In the genomic region with DNA sequence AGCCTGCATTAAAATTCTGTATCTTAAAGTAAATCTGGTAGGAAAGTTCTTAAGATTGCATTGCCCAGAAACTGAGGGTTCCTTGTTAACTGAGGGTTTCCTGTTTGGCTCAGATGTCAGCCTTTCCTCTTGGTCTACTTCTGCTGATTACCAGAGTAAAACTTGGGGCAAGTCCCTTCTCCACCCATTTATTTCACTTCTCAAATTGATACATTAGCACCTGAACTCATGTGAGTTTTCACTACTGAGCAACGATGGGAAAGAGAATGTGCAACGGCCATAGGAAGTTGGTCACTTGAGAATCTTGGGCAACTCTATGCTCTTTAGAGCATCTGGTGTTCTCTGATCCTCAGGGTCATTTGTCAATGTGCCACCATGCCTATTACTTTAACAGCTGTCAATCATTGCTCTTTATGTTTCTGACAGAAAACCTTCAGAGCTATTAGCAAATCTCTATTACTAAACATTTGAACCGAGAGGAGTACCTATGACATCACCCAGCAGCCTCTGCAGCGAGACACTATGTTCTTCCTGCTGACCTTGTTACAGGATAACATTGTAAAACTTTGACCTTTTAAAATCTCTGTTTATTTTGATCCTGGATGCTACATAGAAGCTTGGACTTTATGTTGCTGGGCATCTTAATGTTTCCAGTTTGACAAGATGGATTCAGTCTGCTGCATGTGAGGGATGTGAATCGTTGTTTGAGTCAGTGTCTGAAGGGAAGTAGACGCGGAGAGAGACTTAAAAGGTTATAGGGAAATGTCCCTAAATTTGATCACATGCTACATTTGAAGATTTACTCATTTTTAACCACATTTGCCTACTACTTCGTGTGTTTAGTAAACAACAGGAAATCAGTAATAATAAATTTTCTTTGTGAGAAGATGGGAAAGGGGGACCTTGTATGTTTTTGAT, we compare ENCODE assay signal across 19 mouse cellular contexts. TPM values are rescaled to one million over a fixed set of nuclear protein-coding genes. Genes with fewer than 3 reads are reported as not detected.
DNase-seq lines count a peak whose midpoint lies in the region; ATAC-seq and TF ChIP-seq lines count a peak whose summit lies in the region.
"Had no signal": no experiment of that assay in that cellular context is flagged by ENCODE, and none has a peak within 500 bp of the region (broad histone marks: within the 10 kb centered on the region; RNA-seq: fewer than 3 reads in every experiment).

No protein-coding gene starts in this region.

- ATAC-seq in lung, postnatal 0 days: no peak; the same call in 1 of the 2 replicates
- ATAC-seq in granulocyte monocyte progenitor cell, adult 5-6 weeks (replicated peaks; ENCODE audit: poor library complexity, severe bottlenecking): peak; percentile 86
- ATAC-seq: inflammation-experienced regulatory T-cells, adult 6 months had no signal

- H3K36me3 ChIP-seq in lung, postnatal 0 days (ENCODE audit: insufficient read depth, low read length): no peaks in the 10 kb centered on the region
- no peaks in the 10 kb centered on the region for H3K36me3 ChIP-seq in small intestine, adult 2 months (ENCODE audit: control insufficient read depth, insufficient read depth, low read length)
- H3K36me3 ChIP-seq: hindbrain, embryonic 12.5 days; limb, embryonic 13.5 days; midbrain, embryonic 10.5 days had no signal

- H3K4me2 ChIP-seq in lung, postnatal 0 days (replicated peaks; ENCODE audit: low read depth, low read length): no peak overlapping the region
- H3K4me2 ChIP-seq: hindbrain, embryonic 12.5 days; limb, embryonic 13.5 days had no signal

- TF ChIP-seq EP300 in lung, postnatal 0 days (IDR thresholded peaks at IDR 0.05): peak; percentile 64

- no peaks in the 10 kb centered on the region for H3K9me3 ChIP-seq in lung, postnatal 0 days (ENCODE audit: low read length)
- H3K9me3 ChIP-seq: hindbrain, embryonic 12.5 days; limb, embryonic 13.5 days; midbrain, embryonic 10.5 days had no signal

- 65% methylated on average over 8 of the region's 8 CpGs for WGBS in lung, postnatal 0 days
- WGBS in lung, adult 2 months: 61% methylated on average over 8 of the region's 8 CpGs
- WGBS in small intestine, adult 2 months: 63% methylated on average over 8 of the region's 8 CpGs

- no peaks in the 10 kb centered on the region for H3K4me1 ChIP-seq in lung, postnatal 0 days (ENCODE audit: insufficient read depth, low read depth, low read length)
- no peaks in the 10 kb centered on the region; the same call in 1 of the 2 replicates for H3K4me1 ChIP-seq in lung, adult 2 months (ENCODE audit: control insufficient read depth, insufficient read depth, low read length)
- no peaks in the 10 kb centered on the region; the same call in none of the 2 replicates for H3K4me1 ChIP-seq in small intestine, adult 2 months (ENCODE audit: control insufficient read depth, insufficient read depth, insufficient read length, low read length)
- H3K4me1 ChIP-seq: hindbrain, embryonic 12.5 days; limb, embryonic 13.5 days; midbrain, embryonic 10.5 days had no signal

- no peak for TF ChIP-seq CTCF in lung, postnatal 0 days (IDR thresholded peaks at IDR 0.05)
- no peak for TF ChIP-seq CTCF in lung, adult 2 months (IDR thresholded peaks at IDR 0.05; ENCODE audit: insufficient read depth, low read length)
- TF ChIP-seq CTCF in small intestine, adult 2 months (IDR thresholded peaks at IDR 0.05; ENCODE audit: extremely low read depth, insufficient read length, insufficient replicate concordance, low read depth, low read length): no peak

- no peak overlapping the region for H3K4me3 ChIP-seq in lung, postnatal 0 days (ENCODE audit: low read depth, low read length)
- no peak overlapping the region for H3K4me3 ChIP-seq in lung, adult 2 months (replicated peaks; ENCODE audit: extremely low read depth, low read depth, low read length)
- no peak overlapping the region for H3K4me3 ChIP-seq in small intestine, adult 2 months (ENCODE audit: low read depth, low read length)
- H3K4me3 ChIP-seq: hindbrain, embryonic 12.5 days; limb, embryonic 13.5 days; midbrain, embryonic 10.5 days had no signal

- DNase-seq in adrenal gland, postnatal 14 days: peak; percentile 18
- DNase-seq in adrenal gland, adult 2 months: no peak
- DNase-seq in lung, postnatal 0 days (ENCODE audit: low spot score): peak; percentile 13
- no peak for DNase-seq in lung, adult 2 months
- DNase-seq in frontal cortex, postnatal 36 days (ENCODE audit: low spot score in 2 of 2): no peak
- no peak for DNase-seq in adipocyte (ENCODE audit: low spot score)
- DNase-seq: adrenal gland, adult 8-10 months; cerebellum, adult 2 months; cerebellum, postnatal 36 days; gastrocnemius, postnatal 10 days; kidney, adult 2 months; kidney, postnatal 36 days; layer of hippocampus, adult 9-11 months had no signal

- H3K27me3 ChIP-seq in lung, postnatal 0 days (replicated peaks; ENCODE audit: insufficient read depth, low read length): no peaks in the 10 kb centered on the region
- H3K27me3 ChIP-seq in small intestine, adult 2 months (ENCODE audit: control insufficient read depth, insufficient read depth, low read length): no peaks in the 10 kb centered on the region
- H3K27me3 ChIP-seq: hindbrain, embryonic 12.5 days; limb, embryonic 13.5 days had no signal

- TF ChIP-seq POLR2A in lung, adult 2 months (IDR thresholded peaks at IDR 0.05; ENCODE audit: borderline replicate concordance, extremely low read depth, low read depth, low read length): no peak
- no peak for TF ChIP-seq POLR2A in small intestine, adult 2 months (IDR thresholded peaks at IDR 0.05; ENCODE audit: low read depth, low read length)

- H3K9ac ChIP-seq in lung, postnatal 0 days (replicated peaks; ENCODE audit: low read depth): no peak overlapping the region
- H3K9ac ChIP-seq: hindbrain, embryonic 12.5 days; limb, embryonic 13.5 days had no signal

- H3K27ac ChIP-seq in lung, postnatal 0 days (ENCODE audit: low read length): no peak overlapping the region
- 0 out of 2 replicates have a peak overlapping the region, but pooled peaks have one; percentile 22 for H3K27ac ChIP-seq in small intestine, adult 2 months (ENCODE audit: insufficient read depth, low read depth, low read length)
- H3K27ac ChIP-seq: hindbrain, embryonic 12.5 days; limb, embryonic 13.5 days; midbrain, embryonic 10.5 days had no signal

RNA-seq across cellular contexts. Expression of a gene that starts 9.2 kb away (rescaled TPM):
- 0.93 and 3.7 TPM in 2 replicates for total RNA-seq in adrenal gland, postnatal 14 days (2021)
- total RNA-seq in adrenal gland, adult 2 months (2021): 1 to 10 TPM in 1 of 2 experiments, under 1 TPM in 1; 0.32 to 4.1 TPM
- 0.12 and 0.91 TPM in 2 replicates for polyA plus RNA-seq in adrenal gland, adult 2 months (2012; rRNA removed)
- 0.27 TPM in 2 replicates for polyA plus RNA-seq in lung, postnatal 0 days (2015; fragmentation: Nextera tagmentation; extraction: Ambion mirVana)
- 1.6 and 2.9 TPM in 2 replicates for polyA plus RNA-seq in lung, adult 2 months (2012; rRNA removed)
- 3.1 and 4.6 TPM in 2 replicates for total RNA-seq in granulocyte monocyte progenitor cell, adult 5-6 weeks (2014; fragmentation: Nextera tagmentation)
- 0.93 and 3.1 TPM in 2 replicates for total RNA-seq in granulocyte monocyte progenitor cell, adult 5-6 weeks (2017)
- polyA plus RNA-seq in small intestine, adult 2 months (2012; rRNA removed): 0.37 and 0.91 TPM in 2 replicates

Comparison
In these comparisons a context has a peak if more than half of its experiments do, and no peak if none do; other contexts are left out.
1. DNase-seq: peak in adrenal gland, postnatal 14 days (single experiment) and lung, postnatal 0 days (single experiment); none in adrenal gland, adult 2 months (single experiment), lung, adult 2 months (single experiment), frontal cortex, postnatal 36 days (0 of 2) and adipocyte (single experiment).